Mouse (Mus musculus) embryo, embryonic 9.5 days (tissue): Measurements from ENCODE around the gene Thoc2.
A peak's percentile ranks its signal among the peaks of the same experiment; 100 is the strongest.
"Not testable (repeated sequence)": the region's sequence is repeated elsewhere in the genome, so short reads cannot be mapped to it uniquely, and the experiment has no call there.

Experiments used
- DNase-seq: peaks from one replicate; pipeline ENCODE4 v3.0.0-alpha.2; 2017; ENCODE audit errors: extremely low spot score

The Thoc2 gene

DNA sequence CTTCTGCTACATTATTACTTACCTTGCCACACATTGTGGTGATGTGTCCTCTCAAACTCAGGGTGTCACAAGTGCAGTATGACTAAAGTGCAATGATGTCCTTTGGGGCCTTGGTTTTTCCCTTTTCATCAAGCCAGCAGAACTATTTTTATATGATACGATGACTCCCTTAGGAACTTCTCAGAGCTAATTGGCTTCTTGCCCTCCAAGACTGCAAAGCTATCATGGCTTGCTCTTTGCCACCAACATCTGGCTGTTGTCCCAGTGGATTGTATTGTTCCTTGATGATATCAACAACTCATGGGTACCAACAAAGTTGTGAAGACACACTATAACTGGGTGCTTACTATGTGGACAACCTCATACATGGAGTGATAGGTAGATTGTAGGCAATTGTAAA is at the start of gene Thoc2:
Thoc2 (minus strand) TSS at position 101 of the 400 bp plus-strand sequence.
- DNase-seq: no peak

GRCm38 (mm10) chrX:41970096-41970495 is 49.6 kb upstream of the Thoc2 start:
- no peak for DNase-seq

DNA sequence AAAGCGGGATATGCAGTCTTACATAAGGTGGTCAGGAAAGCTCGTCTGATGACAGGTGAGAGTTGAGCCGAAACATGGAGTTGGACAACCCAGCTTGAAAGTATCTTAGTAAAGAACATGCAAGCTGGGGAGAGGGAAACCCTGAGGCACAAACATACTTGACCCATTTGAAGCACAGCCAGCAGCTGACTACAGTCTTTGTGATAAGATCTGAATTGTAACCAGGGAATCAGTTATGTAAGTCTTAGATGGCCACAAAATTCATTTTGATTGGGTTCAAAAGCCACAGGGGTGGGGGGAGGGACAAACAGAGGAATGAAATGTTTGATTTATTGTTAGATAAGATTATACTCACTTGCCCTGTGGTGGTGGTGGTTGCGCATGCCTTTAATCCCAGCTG is 48.9 kb upstream of the Thoc2 start:
- DNase-seq: no peak

DNA sequence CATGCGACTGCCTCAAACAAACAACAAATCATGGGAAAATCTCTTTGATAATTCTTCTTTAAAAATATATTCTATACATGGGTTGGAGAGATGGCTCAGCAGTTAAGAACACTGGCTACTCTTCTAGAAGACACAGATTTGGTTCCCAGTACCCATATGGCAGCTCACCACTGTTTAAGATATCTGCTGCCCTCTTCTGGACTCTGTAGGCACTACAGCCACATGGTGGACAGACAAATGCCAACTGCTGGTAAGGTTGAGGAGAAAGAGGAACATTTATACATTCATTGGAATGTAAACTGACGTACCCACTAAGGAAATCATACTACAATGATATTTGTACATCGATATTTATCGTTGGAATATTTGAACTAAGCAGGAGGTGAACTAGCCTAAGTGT is 36.7 kb upstream of the Thoc2 start:
- DNase-seq: peak; percentile 1

DNA sequence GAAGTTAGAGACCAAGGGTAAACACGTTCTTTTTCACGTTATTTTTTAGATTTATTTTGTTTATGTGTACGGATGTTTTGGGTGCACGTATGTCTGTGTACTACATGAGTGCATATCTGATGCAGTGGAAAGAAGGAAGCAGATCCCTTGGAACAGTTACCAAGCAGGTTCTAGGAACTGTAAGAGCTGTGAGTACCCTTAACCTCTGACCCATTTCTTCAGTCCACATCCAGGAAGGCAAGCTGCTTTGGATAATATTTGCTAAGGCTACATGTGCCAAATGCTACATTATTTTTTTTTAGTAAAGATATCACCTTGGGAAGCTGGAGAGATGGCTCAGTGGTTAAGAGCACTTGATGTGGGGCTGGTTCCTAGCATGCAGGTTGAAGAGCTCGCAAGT is 21.4 kb upstream of the Thoc2 start:
- no peak for DNase-seq

DNA sequence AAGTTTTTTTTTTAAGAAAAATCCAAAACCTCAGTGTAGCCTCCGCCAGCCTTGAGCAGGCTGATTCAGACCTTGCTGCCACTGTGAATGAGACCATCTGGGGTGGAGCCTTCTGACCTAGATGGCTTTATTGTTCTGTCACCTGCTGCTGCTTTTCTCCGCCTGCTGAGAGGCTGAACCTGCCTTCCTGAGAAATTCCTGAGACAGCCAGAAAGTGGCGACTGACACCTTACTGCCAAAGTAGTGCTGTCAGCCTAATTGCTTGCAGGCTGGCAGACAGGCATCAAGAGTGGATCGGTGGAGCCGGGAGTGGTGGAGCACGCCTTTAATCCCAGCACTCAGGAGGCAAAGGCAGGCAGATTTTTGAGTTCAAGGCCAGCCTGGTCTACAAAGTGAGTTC is 11.3 kb upstream of the Thoc2 start:
- not testable (repeated sequence) for DNase-seq

- DNase-seq: no peak
Measured at GRCm38 (mm10) chrX:41924708-41925107, 4.2 kb upstream of the Thoc2 start.

DNA sequence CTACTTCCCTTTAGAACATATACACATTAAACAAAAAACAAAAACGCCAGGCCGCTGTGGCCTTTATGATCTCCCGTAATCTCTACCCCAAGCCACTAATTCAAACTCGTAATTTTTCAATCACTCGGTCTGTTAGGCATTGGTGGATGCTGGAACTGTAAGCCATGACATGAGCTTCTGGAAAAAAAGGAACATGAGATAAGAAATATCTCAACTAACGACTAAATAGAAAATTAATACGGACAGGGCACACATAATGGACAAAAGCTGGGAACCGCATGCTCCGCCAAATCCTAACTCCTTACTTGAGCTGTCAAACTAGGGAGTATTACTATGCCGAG is 8.4 kb downstream of the Thoc2 start:
- DNase-seq: no peak

DNA sequence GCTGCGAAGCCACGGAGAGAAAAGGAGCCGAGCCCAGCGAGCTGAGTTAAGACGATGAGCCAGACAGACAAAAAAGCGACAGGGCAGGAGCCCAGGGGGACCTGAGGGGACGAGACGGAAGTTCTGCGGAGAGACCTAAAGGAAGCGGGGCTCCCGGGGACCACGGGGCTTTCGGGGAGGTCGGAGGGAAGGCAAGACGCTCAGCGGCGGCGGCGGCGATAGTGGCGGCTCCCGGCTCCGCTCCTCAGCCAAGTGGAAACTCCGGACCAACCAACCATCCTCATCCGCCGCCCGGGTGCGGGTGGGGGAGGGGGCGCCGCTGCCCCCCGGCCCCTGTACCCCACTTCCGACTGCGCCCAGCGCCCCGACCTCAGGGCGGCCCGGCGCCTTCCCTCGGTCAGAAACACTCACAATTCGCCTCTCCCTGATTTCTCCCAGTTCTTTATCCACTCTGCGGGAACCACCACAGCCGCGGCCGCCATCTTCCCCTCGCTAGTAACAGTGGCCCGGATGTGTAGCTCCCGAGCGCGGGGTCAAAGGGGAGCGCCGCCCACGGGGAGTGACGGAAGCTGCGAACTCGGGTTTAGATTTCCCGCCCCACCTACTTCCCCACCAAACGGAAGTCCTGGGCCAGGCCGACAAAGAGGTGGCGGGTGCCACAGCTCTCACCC is 8.9 kb downstream of the Thoc2 start:
- peak; percentile 85 for DNase-seq

DNA sequence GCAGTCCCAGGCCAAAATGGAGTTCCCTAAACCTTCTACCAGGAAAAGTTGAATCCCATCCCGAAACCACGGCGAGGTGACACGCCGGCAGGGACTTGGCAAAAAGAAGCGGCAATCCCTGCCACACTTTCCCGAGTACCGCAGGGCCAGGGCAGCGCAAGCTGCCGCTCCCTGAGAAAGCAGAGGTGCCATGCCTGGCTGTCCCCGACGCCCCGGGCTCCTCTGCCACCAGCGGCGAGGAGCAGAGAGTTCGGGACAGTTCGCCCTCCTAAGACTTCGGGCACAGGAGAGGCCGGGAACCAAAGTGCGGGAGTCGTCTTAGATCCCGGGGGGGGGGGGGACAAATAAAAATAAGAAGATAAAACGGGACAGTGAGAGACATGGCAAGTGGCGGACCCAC is 9.5 kb downstream of the Thoc2 start:
- no peak for DNase-seq

- no peak for DNase-seq
Measured at GRCm38 (mm10) chrX:41910471-41910870, 10.0 kb downstream of the Thoc2 start.

DNA sequence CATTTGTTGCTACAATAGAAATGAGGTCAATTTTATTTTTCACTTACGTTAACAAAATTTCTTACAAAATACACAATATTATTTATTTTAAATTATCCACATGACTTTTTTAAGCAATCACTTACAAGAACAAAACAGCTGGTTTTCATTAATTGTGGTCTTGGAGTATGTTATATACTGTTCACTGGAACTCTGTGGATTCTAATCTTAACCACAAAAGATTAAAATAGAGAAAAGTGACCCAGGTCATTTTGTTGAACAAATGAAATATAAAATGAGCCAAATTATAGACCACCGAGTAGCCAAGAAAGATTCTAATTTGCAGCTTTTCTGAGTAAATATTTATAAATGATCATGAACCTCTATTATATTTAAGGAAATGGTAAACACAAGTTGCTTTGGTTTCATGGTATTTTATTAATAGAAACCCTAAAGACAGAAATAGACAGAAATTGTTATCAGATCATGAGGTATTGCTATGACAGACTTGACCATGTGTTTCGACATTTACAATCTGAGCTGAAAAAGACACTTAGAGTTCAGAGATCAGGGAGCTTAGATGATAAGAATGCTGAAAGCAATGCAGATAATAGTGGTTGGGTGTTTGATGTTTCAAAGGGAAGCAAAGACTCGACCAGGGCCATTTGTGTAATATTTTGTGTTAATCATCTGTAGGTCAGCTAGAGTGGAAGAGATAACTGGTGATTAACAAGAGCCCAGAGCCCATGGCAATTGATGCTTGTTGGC is 35.5 kb downstream of the Thoc2 start:
- no peak for DNase-seq

- DNase-seq: no peak
Measured at GRCm38 (mm10) chrX:41876581-41876980, 43.9 kb downstream of the Thoc2 start.

DNA sequence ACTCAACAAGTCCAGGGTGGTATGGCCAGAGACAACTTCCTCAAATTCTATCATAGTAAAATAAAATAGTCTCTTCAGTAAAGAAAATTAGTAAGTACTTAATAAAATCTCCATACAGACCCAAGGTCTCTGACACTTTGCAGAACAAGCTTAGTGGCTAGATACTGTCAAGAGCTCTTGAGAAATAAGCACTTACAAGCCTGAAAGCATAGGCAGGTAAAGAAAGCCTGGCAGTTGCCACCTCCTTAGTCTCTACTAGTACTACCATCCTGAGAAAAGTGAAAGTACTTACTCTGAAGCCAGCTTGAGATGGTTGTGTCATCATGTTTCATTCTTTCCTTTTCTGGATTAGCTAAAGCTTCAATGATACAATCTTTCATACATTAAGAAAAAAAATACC is 82.7 kb downstream of the Thoc2 start:
- DNase-seq: no peak

DNA sequence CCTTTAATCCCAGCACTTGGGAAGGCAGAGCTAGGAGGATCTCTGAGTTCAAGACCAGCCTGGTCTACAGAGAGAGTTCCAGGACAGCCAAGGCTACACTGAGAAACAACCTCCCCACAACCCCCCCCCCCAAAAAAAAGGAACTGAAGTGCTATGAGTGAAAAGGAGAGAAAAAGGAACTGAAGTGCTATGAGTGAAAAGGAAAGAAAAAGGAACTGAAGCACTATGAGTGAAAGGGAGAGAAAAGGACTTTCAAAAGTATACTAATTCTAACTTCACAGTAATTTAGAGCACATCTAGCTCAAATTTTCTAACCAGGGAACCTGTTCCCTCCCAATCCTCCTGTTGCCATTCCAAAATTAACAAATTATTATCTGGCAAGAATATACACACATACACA is 114.9 kb downstream of the Thoc2 start:
- no peak for DNase-seq

DNA sequence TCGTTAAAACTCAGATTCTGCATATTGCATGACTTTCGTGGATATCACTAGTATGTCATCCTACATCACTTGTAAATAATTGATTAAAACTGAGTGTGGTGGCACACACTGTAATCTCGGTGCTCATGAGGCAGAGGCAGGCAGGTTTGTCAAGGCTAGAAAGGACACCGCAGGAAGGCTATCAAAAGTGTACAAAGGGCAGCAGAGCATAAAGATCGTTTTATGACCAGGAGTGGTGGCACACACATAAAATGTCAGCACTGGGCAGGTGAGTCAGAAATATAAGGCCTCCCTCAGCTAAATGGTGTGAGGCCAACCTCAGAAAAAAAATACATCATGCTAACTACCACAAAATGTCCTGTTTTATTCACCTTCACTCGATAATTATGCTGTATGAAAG is 127.2 kb downstream of the Thoc2 start:
- no peak for DNase-seq
